Mouse (Mus musculus) megakaryocyte progenitor cell, adult 5-6 weeks (primary cell): ENCODE measurements around the gene Errfi1. TPM values are rescaled to one million over a fixed set of nuclear protein-coding genes. Genes with fewer than 3 reads are reported as not detected.

Source experiments
- ATAC-seq: replicated peaks from 2 replicates; pipeline ENCODE4 v1.8.0; 2016; ENCODE audit warnings: mild to moderate bottlenecking, moderate TSS enrichment, inconsistent platforms; ENCODE audit not compliant: poor library complexity
- total RNA-seq, 2 experiments: library from RNA; stranded (forward) in 1 of 2; stranded (reverse) in 1 of 2; fragments of 157-497, 149-512 nt in 1 of 2; fragments of 200-1000 nt in 1 of 2; gene quantifications; 2 replicates each; pipeline versions ENCODE4 v1.2.3 to v1.2.4; 2015 to 2017

The Errfi1 gene
- total RNA-seq, 2 experiments from 2014 or later = 0.54 to 0.84 TPM

- no peak for ATAC-seq
Observed at GRCm38 (mm10) chr4:150875393-150875792, 21.7 kb downstream of the Errfi1 start.

DNA sequence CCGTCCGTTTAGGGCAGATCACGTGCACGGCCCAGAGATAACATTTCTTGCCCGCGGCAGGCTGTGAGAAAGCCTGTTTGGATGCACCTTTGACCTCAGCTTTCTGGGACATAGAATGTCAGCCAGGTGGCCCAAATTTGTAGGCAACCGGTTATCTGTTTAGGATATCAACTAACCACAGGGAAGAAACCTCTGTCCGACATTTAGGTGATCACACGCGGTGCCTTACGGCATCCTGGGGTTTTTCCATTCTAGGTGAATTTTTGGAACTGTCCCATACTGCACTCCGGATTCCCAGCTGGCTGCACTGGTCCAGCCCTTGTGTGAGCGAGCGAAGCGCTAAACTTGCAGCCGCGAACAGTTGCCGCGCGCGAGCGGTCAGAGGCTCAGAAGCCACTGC lies 25.9 kb downstream of the Errfi1 start:
- no peak for ATAC-seq

- ATAC-seq = no peak
Observed at GRCm38 (mm10) chr4:150880364-150880763, 26.6 kb downstream of the Errfi1 start.

GRCm38 (mm10) chr4:150882632-150883031 lies 28.9 kb downstream of the Errfi1 start:
- ATAC-seq = 0 out of 2 replicates have a peak, but pooled peaks have one; percentile 44

GRCm38 (mm10) chr4:150887903-150888302 lies 34.2 kb downstream of the Errfi1 start:
- no peak for ATAC-seq

GRCm38 (mm10) chr4:150888492-150888891 lies 34.8 kb downstream of the Errfi1 start:
- ATAC-seq = no peak

GRCm38 (mm10) chr4:150889273-150889954 lies 35.7 kb downstream of the Errfi1 start:
- no peak for ATAC-seq

- no peak for ATAC-seq
Observed at GRCm38 (mm10) chr4:150889955-150890315, 36.2 kb downstream of the Errfi1 start.

DNA sequence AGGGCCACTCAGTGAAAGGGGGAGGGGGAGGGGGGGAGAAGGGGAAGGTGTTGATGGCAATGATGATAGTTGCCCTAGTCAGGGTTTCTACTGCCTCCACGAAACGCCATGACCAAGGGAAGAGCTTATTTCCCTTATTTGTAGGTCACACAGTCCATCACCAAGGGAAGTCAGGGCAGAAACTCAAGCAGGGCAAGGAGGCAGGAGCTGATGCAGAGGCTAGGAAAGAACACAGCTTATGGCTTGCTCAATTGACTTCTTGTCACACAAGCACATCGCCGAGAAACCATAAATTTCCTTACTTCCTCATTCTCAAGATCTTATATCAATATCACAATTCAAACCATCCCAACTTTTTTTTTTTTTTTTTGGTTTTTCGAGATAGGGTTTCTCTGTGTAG lies 37.6 kb downstream of the Errfi1 start:
- peak; percentile 77 for ATAC-seq

GRCm38 (mm10) chr4:150894718-150895501 lies 41.2 kb downstream of the Errfi1 start:
- ATAC-seq = no peak

DNA sequence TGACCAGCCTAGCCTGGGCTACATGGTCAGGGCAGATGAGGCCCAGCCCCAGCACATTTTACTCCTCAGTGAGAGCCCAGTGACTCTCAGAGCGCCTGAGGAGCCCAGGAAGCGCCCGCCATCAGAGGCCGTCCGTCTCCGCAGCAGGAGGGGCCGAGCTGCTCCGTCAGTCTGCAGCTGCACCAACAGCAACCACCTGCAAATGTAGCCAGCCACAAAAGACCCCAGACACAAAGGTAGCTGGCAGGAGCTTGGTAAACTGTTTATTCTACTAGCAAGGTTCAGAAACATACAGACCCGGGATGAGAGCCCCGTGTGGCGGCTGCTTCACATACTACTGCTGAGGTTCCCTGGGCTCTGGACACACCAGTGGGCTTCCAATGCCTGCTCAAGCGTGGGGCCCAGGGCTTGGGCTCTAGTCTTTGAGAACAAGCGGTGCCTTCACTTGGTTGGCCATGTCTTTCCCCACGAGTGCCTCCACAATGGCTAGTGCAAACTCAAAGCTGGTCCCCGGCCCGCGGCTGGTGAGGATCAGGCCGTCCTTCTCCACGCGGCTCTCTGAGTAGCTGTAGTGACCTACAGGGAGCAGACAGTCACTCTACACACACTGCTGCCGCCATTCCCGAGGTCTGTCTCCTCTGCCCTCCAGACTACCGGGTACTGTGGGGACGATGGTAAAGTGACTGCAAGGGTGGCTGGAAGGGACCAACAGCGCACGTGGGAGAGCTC lies 43.3 kb downstream of the Errfi1 start:
- ATAC-seq = no peak

DNA sequence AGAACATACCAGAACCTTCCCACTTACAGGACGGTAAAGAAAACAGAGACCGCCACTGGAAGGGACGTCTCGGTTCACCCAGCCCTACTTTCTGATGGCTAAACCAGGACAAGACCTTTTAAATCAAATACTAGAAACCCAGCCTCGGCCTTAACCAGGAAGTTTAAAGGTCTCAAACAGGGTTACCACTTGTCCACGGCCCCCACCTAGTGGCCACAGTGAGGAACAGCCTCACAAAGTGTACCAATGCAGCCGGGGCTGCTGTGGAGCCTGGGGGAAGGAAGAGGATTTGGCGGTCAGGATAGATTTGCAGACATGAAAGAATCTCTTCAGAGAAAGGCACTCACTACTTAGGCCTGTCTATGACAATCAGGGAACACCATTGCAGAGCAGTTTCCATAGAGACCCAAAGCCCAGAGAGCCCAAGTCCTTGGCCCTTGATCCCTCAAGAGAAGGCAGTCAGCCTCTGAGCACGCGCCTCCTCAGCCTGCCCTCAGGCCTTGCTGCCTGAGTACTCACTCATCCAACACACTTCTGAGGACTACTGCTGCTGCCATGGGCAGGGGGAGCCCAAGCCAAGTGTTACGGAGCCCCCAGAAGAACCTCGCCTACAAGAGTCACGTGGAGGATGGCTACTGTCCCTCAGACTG lies 45.1 kb downstream of the Errfi1 start:
- ATAC-seq = peak; percentile 85

DNA sequence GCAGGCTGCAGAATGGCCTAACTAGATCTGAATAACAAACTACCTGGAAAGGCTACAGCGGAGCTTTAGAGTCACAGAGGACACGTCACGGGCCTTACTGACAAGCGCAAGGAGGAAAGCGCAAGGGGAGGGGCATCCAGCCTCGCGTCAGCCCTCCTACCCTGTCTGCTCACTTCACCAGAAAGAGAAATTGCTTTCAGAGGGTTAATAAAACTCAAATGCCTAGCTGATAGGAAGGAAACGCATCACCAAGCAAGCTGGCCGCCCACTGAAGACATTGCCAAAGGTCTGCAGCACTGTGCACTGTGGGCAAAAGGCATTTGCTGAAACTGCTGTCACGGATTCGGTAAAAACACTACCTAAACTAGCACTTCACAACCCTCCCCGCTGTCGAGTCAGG lies 46.8 kb downstream of the Errfi1 start:
- ATAC-seq = no peak

DNA sequence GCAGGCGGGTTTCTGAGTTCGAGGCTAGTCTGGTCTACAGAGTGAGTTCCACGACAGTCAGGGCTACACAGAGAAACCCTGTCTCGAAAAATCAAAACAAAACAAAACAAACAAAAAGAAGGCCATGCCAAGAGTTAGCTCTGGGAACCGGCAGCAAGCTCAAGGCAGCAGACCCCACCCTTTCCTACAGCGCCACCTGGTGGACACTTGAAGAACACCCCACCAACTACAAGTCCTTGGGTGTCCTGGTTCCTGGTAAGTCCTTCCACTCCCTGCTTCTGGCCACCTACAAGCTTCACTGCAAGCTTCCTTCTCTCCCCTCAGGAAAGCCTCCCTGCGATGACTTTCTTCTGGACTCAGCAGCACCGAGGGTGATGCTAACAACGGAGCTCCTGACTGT lies 47.9 kb downstream of the Errfi1 start:
- ATAC-seq = peak; percentile 84

DNA sequence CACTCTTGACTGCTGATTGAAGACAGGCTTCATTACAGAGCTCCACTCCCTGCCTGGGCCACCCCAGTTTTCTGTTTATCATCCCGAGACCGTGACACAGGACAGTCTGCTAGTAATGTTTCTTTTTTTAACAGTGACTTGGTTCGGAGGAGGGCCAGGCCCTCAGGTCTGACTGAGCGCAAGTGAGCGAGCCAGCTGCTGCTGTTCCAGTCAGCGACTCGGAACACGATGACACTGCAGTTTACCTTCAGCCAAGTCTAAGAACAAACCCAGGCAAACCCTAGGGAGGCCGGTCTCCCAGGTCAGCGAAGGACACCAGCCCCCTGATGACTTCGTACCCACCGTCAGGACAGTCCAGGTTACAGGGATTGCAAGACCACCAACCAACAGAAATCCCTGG lies 48.3 kb downstream of the Errfi1 start:
- ATAC-seq = no peak

- ATAC-seq = no peak
Observed at GRCm38 (mm10) chr4:150903091-150903742, 49.5 kb downstream of the Errfi1 start.

DNA sequence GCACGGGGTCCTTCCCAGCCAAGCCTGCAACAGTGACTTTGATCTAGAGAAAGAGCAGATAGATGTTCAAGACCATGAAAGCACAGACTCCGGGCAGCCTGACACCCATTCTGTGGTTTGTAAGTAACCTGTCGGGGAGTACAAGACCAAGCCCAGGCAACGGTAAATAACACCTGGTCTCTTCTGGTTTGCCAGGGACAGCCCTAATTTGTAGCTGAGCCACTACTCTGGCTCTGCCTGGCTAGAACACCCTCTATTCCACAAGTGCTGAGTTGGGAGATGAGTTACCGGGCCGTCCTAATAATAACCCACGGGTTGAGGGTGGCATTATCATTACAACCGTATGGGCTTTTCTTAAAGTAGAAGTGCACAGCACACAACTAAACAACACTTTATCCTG lies 53.4 kb downstream of the Errfi1 start:
- no peak for ATAC-seq

DNA sequence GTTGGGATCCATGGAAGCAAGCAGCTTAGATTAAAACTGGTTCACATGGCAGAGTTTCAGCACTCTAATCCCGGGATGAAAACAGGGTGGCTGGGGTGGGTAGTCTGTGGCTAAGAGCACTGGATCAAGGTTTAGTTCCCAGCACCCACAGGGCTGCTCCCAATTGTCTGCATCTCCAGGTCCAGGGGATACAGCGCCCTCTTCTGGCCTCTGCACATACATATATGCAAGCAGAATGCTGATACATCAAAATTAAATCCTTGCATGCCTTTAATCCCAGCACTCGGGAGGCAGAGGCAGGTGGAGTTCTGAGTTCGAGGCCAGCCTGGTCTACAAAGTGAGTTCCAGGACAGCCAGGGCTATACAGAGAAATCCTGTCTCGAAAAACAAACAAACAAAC lies 54.8 kb downstream of the Errfi1 start:
- 0 out of 2 replicates have a peak, but pooled peaks have one; percentile 18 for ATAC-seq

DNA sequence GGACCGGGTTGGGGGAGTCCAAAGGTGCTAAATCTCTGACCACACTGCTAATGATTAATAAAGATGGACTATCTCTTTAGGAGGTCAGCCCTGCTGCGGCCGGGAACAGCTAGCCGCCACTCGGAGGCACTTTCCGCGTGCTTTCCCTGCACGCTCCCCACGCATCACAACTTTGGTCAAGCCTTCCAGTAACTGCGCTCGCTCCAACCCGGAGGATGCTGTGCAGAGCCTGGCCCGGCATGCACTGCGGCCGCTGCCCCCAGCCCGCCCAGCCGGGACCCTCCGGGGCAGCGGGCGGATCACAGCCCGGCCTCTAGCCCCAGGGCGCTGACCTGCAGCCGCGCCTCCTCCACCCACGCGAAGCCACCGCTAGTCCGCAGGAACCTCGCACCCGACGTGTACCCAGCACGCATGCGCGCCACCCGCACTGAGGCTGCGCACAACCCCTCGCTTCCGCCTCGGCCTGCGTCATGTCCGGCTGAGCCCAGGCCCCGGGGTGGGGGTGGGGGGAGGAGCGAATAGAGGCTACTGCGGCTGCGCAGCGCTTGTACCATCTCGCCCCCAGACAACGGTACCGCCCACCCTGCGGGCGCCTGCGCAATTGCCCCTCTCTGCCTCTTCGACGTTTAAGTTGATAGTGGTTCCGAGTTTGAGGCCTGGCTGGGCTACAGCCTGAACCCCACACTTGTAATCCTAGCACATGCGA lies 55.9 kb downstream of the Errfi1 start:
- ATAC-seq = peak; percentile 62
